Mouse (Mus musculus) limb, embryonic 15.5 days (tissue): ENCODE measurements around the gene Zfp189. TPM values are rescaled to one million over a fixed set of nuclear protein-coding genes. Genes with fewer than 3 reads are reported as not detected.
"Not testable (repeated sequence)": the region's sequence is repeated elsewhere in the genome, so short reads cannot be mapped to it uniquely, and the experiment has no call there.

Experiments
- ATAC-seq: fragments of 200-750 bp; cut with Nextera tagmentation; 2 replicates; pipeline ENCODE4 v1.8.0; 2017; ENCODE audit warnings: low read depth, moderate TSS enrichment; ENCODE audit not compliant: insufficient number of reproducible peaks, low FRiP score, low TSS enrichment
- H3K27ac ChIP-seq: fragments of 300-500 bp; sonication (generic); 2 replicates; pipeline ENCODE4 v1.5.1; 2015; ENCODE audit warnings: moderate library complexity, mild to moderate bottlenecking, inconsistent platforms
- H3K27me3 ChIP-seq: fragments of 300-500 bp; sonication (generic); 2 replicates; pipeline ENCODE4 v1.6.1; 2015; ENCODE audit warnings: inconsistent platforms
- H3K36me3 ChIP-seq: fragments of 300-500 bp; sonication (generic); 2 replicates; pipeline ENCODE4 v1.6.1; 2015; ENCODE audit warnings: inconsistent platforms
- H3K4me1 ChIP-seq: fragments of 300-500 bp; sonication (generic); 2 replicates; pipeline ENCODE4 v1.6.1; 2015; ENCODE audit warnings: inconsistent platforms
- H3K4me2 ChIP-seq: fragments of 300-500 bp; sonication (generic); 2 replicates; pipeline ENCODE4 v1.6.1; 2015; ENCODE audit warnings: mild to moderate bottlenecking, inconsistent platforms
- H3K4me3 ChIP-seq: fragments of 300-500 bp; sonication (generic); 2 replicates; pipeline ENCODE4 v1.5.1; 2015; ENCODE audit warnings: mild to moderate bottlenecking, inconsistent platforms
- H3K9ac ChIP-seq: fragments of 300-500 bp; sonication (generic); 2 replicates; pipeline ENCODE4 v1.6.1; 2015; ENCODE audit warnings: inconsistent platforms
- H3K9me3 ChIP-seq: fragments of 300-500 bp; sonication (generic); 2 replicates; pipeline ENCODE4 v1.6.1; 2016; ENCODE audit warnings: inconsistent platforms
- WGBS: fragments of 180-500 bp; shearing (Covaris S2); methylation state at CpG from one replicate; pipeline ENCODE4 v1.1.7; 2015; 5-methylcytosine and 5-hydroxymethylcytosine counted together
- polyA plus RNA-seq: library from polyadenylated mRNA; unstranded; fragments of >200 nt; fragmentation: Nextera tagmentation; extraction: Ambion mirVana; gene quantifications from 2 replicates; pipeline ENCODE4 v1.2.1, GENCODE M21; 2015

The Zfp189 gene
- polyA plus RNA-seq, 1 experiment from 2014 or later: 11.2 TPM

DNA sequence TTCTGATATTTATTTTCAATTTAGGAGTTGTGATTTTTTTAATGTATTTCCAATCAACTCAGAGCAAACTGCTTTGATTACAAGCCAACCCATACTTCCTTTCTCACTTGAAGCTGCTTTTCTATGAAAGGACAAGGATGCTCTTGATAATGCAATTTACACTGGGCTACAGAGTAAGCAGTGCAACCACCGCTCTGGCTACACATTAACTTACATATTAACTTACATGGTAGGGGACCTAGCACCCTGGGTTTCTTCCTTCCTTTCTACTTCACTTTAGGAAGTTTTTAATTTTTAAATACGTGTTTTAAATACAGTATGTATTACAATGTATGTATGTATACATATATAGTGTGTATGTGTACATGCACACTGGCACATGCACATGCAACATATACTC lies 11.8 kb upstream of the Zfp189 start:
- Histone ChIP-seq H3K9me3 (no peaks in the 10 kb centered on the region), H3K4me1 (no peaks in the 10 kb centered on the region), H3K27ac (no peak overlapping the region), H3K4me2 (no peak overlapping the region), H3K4me3 (no peak overlapping the region), H3K27me3 (no peaks in the 10 kb centered on the region), H3K9ac (no peak overlapping the region), H3K36me3 (peaks cover 20% of the 10 kb centered on the region)
- no peak for ATAC-seq
- 93% methylated on average over 2 of the region's 2 CpGs for WGBS

DNA sequence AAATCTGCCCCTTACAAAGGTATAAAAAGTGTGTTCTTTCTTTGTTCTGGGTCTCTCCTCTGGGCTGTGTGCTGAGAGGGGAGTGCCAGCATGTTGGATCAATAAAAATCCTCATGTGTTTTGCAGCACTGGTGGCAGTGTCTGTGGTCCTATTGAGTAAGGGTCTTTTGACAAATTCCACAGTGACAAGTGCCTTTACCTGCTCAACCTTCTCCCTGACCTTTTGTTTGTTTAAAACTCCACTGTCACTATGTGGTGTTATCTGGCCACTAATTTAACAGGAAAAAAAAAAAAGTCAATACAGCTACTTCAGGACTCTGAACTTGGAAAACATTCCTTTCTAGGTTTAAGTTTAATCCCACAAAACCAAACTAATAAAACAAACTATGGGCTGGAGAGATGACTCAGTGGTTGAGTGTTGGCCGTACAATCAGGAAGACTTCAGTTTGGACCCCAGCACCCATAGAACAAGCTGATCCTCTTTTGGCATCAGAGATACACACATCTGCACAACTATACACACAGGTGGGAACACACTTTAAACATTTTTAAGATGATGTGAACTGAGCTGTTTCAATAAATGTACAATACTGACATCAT lies 10.6 kb upstream of the Zfp189 start:
- H3K4me2 ChIP-seq, H3K27me3 ChIP-seq, H3K4me1 ChIP-seq, H3K9ac ChIP-seq, H3K4me3 ChIP-seq, H3K27ac ChIP-seq, H3K9me3 ChIP-seq, ATAC-seq: not testable (repeated sequence)
- WGBS: 92% methylated on average over 1 of the region's 1 CpGs
- peaks cover 24% of the 10 kb centered on the region for H3K36me3 ChIP-seq

- Histone ChIP-seq H3K9me3 (no peaks in the 10 kb centered on the region), H3K4me2 (no peak overlapping the region), H3K4me3 (no peak overlapping the region), H3K4me1 (no peaks in the 10 kb centered on the region), H3K27ac (no peak overlapping the region), H3K9ac (no peak overlapping the region), H3K36me3 (peaks cover 24% of the 10 kb centered on the region), H3K27me3 (no peaks in the 10 kb centered on the region)
- no peak for ATAC-seq
- WGBS: 45% methylated on average over 4 of the region's 4 CpGs
These were observed 8.3 kb upstream of the Zfp189 start for GRCm38 (mm10) chr4:49512636-49513035.

DNA sequence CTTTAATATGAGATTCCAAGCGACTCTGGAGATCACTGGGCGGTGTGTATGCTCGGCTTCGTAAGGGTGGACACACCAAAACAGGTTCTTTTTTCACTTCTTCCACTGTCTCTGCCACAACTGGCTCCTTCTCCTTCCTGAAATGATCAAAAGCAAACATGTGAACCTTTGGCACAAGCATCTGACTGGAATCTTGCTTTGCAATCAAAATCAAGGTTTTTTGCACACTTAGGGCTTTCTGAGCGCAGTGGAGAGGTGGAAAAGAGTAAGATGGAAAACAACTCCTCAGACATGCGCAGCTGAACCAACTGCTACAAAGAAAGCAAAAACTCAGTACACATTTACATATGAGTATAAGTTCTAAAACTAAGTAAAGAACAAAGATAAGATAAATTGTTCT lies 6.5 kb upstream of the Zfp189 start:
- no peaks in the 10 kb centered on the region for H3K27me3 ChIP-seq
- WGBS: 98% methylated on average over 6 of the region's 6 CpGs
- ATAC-seq: no peak

DNA sequence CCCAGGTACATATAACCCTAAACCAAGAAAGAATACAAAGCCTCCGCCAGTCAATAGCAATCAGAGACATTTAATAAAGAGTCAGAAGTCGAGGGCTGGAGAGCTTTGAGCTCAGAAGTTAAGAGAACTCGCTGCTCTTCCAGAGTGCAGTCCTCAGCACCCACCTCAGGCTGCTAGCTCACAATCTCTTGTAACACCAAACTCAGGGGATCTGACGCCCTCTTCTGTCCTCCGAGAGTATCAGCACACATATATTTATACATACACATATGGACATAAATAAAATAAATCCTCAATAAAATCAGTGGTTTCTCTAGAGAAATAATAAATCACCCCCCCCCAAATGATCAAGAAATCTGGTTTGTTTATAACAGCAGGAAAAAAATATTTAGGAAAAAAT lies 1.5 kb upstream of the Zfp189 start:
- Histone ChIP-seq H3K36me3 (peaks cover 10% of the 10 kb centered on the region), H3K9me3 (no peaks in the 10 kb centered on the region), H3K27ac (no peak overlapping the region), H3K27me3 (no peaks in the 10 kb centered on the region), H3K4me3 (0 out of 2 replicates have a peak overlapping the region, but pooled peaks have one; percentile 9), H3K4me2 (0 out of 2 replicates have a peak overlapping the region, but pooled peaks have one; percentile 10), H3K9ac (no peak overlapping the region), H3K4me1 (peaks cover 17% of the 10 kb centered on the region)
- ATAC-seq: no peak
- WGBS: 73% methylated on average over 5 of the region's 5 CpGs

More for the DNA sequence above, 6.5 kb upstream of the Zfp189 start:
- H3K4me1 ChIP-seq: 0 out of 2 replicates have a peak, but pooled peaks cover 5% of the 10 kb centered on the region
- H3K4me3 ChIP-seq: no peak overlapping the region
- no peaks in the 10 kb centered on the region for H3K9me3 ChIP-seq
- H3K4me2 ChIP-seq: no peak overlapping the region
- peaks cover 24% of the 10 kb centered on the region for H3K36me3 ChIP-seq
- no peak overlapping the region for H3K9ac ChIP-seq
- no peak overlapping the region for H3K27ac ChIP-seq

- H3K9ac ChIP-seq: peak overlapping the region; percentile 39
- peak overlapping the region; percentile 71 for H3K27ac ChIP-seq
- peak overlapping the region; percentile 68 for H3K4me3 ChIP-seq
- peaks cover 17% of the 10 kb centered on the region for H3K4me1 ChIP-seq
- peak overlapping the region; percentile 56 for H3K4me2 ChIP-seq
- no peaks in the 10 kb centered on the region for H3K9me3 ChIP-seq
- ATAC-seq: peak; percentile 66
- no peaks in the 10 kb centered on the region for H3K27me3 ChIP-seq
- WGBS: under 1% methylated on average over 14 of the region's 17 CpGs
- H3K36me3 ChIP-seq: peaks cover 15% of the 10 kb centered on the region
These were observed 370 bp downstream of the Zfp189 start for GRCm38 (mm10) chr4:49521346-49521745.

DNA sequence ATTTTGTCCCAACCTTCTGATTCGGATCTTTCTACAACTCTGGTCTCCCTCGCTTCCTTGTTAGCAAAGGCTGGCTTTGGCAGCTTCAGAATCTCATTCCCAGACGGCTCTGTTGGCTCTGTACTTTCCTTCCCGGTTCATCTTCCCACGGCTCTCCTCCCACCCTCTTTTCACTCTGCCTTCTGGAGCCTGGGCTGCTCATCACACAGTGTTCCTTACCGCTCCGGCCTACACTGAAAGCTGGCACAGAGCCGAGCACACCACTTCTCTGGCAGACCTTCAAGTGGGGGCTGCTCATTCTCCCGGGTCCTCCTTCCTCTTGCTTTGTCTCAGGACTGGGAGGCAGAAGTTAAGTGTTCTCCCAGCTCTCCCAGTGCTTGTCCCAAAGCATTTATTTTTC lies 1.6 kb downstream of the Zfp189 start:
- no peak overlapping the region for H3K27ac ChIP-seq
- no peak overlapping the region for H3K9ac ChIP-seq
- H3K36me3 ChIP-seq: peaks cover 18% of the 10 kb centered on the region
- no peaks in the 10 kb centered on the region for H3K27me3 ChIP-seq
- ATAC-seq: no peak
- H3K9me3 ChIP-seq: no peaks in the 10 kb centered on the region
- H3K4me3 ChIP-seq: no peak overlapping the region
- H3K4me1 ChIP-seq: peaks cover 17% of the 10 kb centered on the region
- WGBS: 76% methylated on average over 9 of the region's 9 CpGs
- H3K4me2 ChIP-seq: 0 out of 2 replicates have a peak overlapping the region, but pooled peaks have one; percentile 56

- Histone ChIP-seq H3K9me3 (peaks cover 2% of the 10 kb centered on the region; the same call in 1 of the 2 replicates), H3K4me2 (no peak overlapping the region), H3K27me3 (no peaks in the 10 kb centered on the region), H3K27ac (no peak overlapping the region), H3K36me3 (peaks cover 18% of the 10 kb centered on the region), H3K4me3 (no peak overlapping the region), H3K4me1 (no peaks in the 10 kb centered on the region), H3K9ac (no peak overlapping the region)
- WGBS: 91% methylated on average over 3 of the region's 3 CpGs
- no peak for ATAC-seq
These were observed 14.1 kb downstream of the Zfp189 start for GRCm38 (mm10) chr4:49535036-49535435.

GRCm38 (mm10) chr4:49535675-49536294 lies 14.8 kb downstream of the Zfp189 start:
- Histone ChIP-seq H3K4me2 (no peak overlapping the region), H3K36me3 (peaks cover 10% of the 10 kb centered on the region), H3K4me1 (no peaks in the 10 kb centered on the region), H3K27ac (no peak overlapping the region), H3K4me3 (no peak overlapping the region), H3K9me3 (no peaks in the 10 kb centered on the region), H3K27me3 (no peaks in the 10 kb centered on the region), H3K9ac (no peak overlapping the region)
- no peak for ATAC-seq
- WGBS: 88% methylated on average over 4 of the region's 4 CpGs

- Histone ChIP-seq H3K9me3 (no peaks in the 10 kb centered on the region), H3K4me1 (no peaks in the 10 kb centered on the region), H3K4me3 (no peak overlapping the region), H3K36me3 (peaks cover 6% of the 10 kb centered on the region; the same call in 1 of the 2 replicates), H3K4me2 (no peak overlapping the region), H3K9ac (no peak overlapping the region), H3K27ac (no peak overlapping the region), H3K27me3 (no peaks in the 10 kb centered on the region)
- ATAC-seq: no peak
- 82% methylated on average over 4 of the region's 4 CpGs for WGBS
These were observed 15.7 kb downstream of the Zfp189 start for GRCm38 (mm10) chr4:49536671-49537070.

DNA sequence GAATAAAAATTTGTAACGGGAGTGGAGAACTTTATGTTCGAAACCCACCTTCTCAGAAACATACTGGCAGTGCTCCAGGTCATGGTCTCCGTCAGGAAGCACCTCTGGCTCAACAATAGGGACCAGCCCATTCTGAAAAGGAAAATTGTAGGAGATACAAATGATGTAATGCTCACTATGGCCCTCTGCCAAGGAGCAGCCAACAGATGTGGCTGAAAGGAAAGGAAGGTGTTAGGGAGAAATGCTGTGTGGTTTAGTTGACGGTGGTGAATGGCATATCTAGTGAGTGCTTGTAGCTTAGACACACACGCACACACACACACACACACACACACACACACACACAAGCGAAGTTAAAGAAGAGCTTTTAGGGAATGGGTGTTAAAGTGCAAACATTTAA lies 18.7 kb downstream of the Zfp189 start:
- ATAC-seq: no peak
- Histone ChIP-seq H3K4me2 (no peak overlapping the region), H3K9me3 (no peaks in the 10 kb centered on the region), H3K4me1 (no peaks in the 10 kb centered on the region), H3K27me3 (no peaks in the 10 kb centered on the region), H3K9ac (no peak overlapping the region), H3K4me3 (no peak overlapping the region), H3K27ac (no peak overlapping the region), H3K36me3 (no peaks in the 10 kb centered on the region)
- 51% methylated on average over 6 of the region's 6 CpGs for WGBS

- no peak for ATAC-seq
These were observed 20.0 kb downstream of the Zfp189 start for GRCm38 (mm10) chr4:49540966-49541365.

More at GRCm38 (mm10) chr4:49540966-49541365, 20.0 kb downstream of the Zfp189 start:
- Histone ChIP-seq H3K27me3 (no peaks in the 10 kb centered on the region), H3K4me3 (no peak overlapping the region), H3K27ac (no peak overlapping the region), H3K36me3 (no peaks in the 10 kb centered on the region), H3K9me3 (no peaks in the 10 kb centered on the region), H3K4me2 (no peak overlapping the region), H3K4me1 (no peaks in the 10 kb centered on the region), H3K9ac (no peak overlapping the region)
- whole genome bisulfite sequencing: 74% methylated on average over 3 of the region's 3 CpGs
